Mouse (Mus musculus) MEL (cell line): ENCODE results near the gene Gsn. TPM values are rescaled to one million over a fixed set of nuclear protein-coding genes. Genes with fewer than 3 reads are reported as not detected.

Source experiments
- DNase-seq: peaks from one replicate; pipeline ENCODE4 v3.0.0; 2011; ENCODE audit warnings: low read depth, low spot score
- H3K27ac ChIP-seq: 2 replicates; pipeline ENCODE4 v1.5.1; 2012; ENCODE audit warnings: low read depth, mild to moderate bottlenecking, control low read depth, low read length, moderate library complexity; ENCODE audit not compliant: control insufficient read depth
- H3K27me3 ChIP-seq, 2 experiments: fragments of 150-350 bp in 1 of 2; sonication (generic) in 1 of 2; 2 replicates each; pipeline ENCODE4 v1.6.1; 2012; ENCODE audit warnings: low read length in 2 of 2, mild to moderate bottlenecking in 2 of 2, improper control_type of control experiment in 1 of 2, moderate library complexity in 1 of 2; ENCODE audit not compliant: insufficient read depth in 2 of 2, control insufficient read depth in 1 of 2
- H3K36me3 ChIP-seq, 2 experiments: 2 replicates each; pipeline ENCODE4 v1.6.1; 2012 to 2014; ENCODE audit warnings: low read length in 2 of 2, improper control_type of control experiment in 1 of 2, inconsistent platforms in 1 of 2, mild to moderate bottlenecking in 1 of 2; ENCODE audit not compliant: insufficient read depth in 2 of 2, control insufficient read depth in 1 of 2
- H3K4me1 ChIP-seq, 2 experiments: fragments of 150-350 bp in 1 of 2; sonication (generic) in 1 of 2; 2 replicates each; pipeline ENCODE4 v1.6.1; 2012; ENCODE audit warnings: low read length in 2 of 2, improper control_type of control experiment in 1 of 2, mild to moderate bottlenecking in 1 of 2; ENCODE audit not compliant: insufficient read depth in 2 of 2, control insufficient read depth in 1 of 2
- H3K4me3 ChIP-seq, 2 experiments: fragments of 150-350 bp in 1 of 2; sonication (generic) in 1 of 2; 2 replicates each; pipeline ENCODE4 v1.5.1; 2012; ENCODE audit warnings: low read depth in 2 of 2, low read length in 2 of 2, mild to moderate bottlenecking in 2 of 2, moderate library complexity in 2 of 2, control low read depth in 1 of 2, improper control_type of control experiment in 1 of 2; ENCODE audit not compliant: control insufficient read depth in 1 of 2, insufficient read depth in 1 of 2
- H3K79me2 ChIP-seq: 2 replicates; pipeline ENCODE4 v1.6.1; 2012; ENCODE audit warnings: mild to moderate bottlenecking, low read length, moderate library complexity; ENCODE audit not compliant: control insufficient read depth, poor library complexity, insufficient read depth
- H3K9ac ChIP-seq: 2 replicates; pipeline ENCODE4 v1.6.1; 2012; ENCODE audit warnings: low read depth, mild to moderate bottlenecking, control low read depth, low read length, moderate library complexity; ENCODE audit not compliant: control insufficient read depth, poor library complexity, severe bottlenecking
- H3K9me3 ChIP-seq: fragments of 150-350 bp; sonication (generic); replicated peaks from 2 replicates; pipeline ENCODE4 v1.6.1; 2012; ENCODE audit warnings: mild to moderate bottlenecking, low read length, improper control_type of control experiment, moderate library complexity; ENCODE audit not compliant: insufficient read depth
- CHD1 ChIP-seq: IDR thresholded peaks from 2 replicates; pipeline ENCODE4 v1.6.1; 2012; ENCODE audit warnings: low read depth, mild to moderate bottlenecking, inconsistent platforms, low read length, improper control_type of control experiment
- CHD2 ChIP-seq: IDR thresholded peaks from 2 replicates; pipeline ENCODE4 v1.6.1; 2011; ENCODE audit warnings: low read length, improper control_type of control experiment
- E2F4 ChIP-seq: IDR thresholded peaks from 2 replicates; pipeline ENCODE4 v1.6.1; 2011; ENCODE audit warnings: low read depth, low read length, improper control_type of control experiment, borderline replicate concordance
- ELF1 ChIP-seq: IDR thresholded peaks from 2 replicates; pipeline ENCODE4 v1.6.1; 2014; ENCODE audit warnings: low read depth, mild to moderate bottlenecking, inconsistent platforms, low read length, improper control_type of control experiment, moderate library complexity
- EP300 ChIP-seq, 2 experiments: IDR thresholded peaks; 2 replicates each; pipeline ENCODE4 v1.6.1; 2011; ENCODE audit warnings: improper control_type of control experiment in 2 of 2, low read length in 2 of 2, low read depth in 1 of 2, mild to moderate bottlenecking in 1 of 2
- ETS1 ChIP-seq: IDR thresholded peaks from 2 replicates; pipeline ENCODE4 v1.6.1; 2012; ENCODE audit warnings: low read depth, mild to moderate bottlenecking, inconsistent platforms, low read length, improper control_type of control experiment, moderate library complexity
- GATA1 ChIP-seq: IDR thresholded peaks from 2 replicates; pipeline ENCODE4 v1.6.1; 2011; ENCODE audit warnings: low read depth, low read length, improper control_type of control experiment
- HCFC1 ChIP-seq: IDR thresholded peaks from 2 replicates; pipeline ENCODE4 v1.6.1; 2012; ENCODE audit warnings: low read depth, mild to moderate bottlenecking, inconsistent platforms, low read length, improper control_type of control experiment, moderate library complexity
- KAT2A ChIP-seq: conservative IDR thresholded peaks from 2 replicates; pipeline ENCODE4 v1.6.1; 2012; ENCODE audit warnings: low read depth, low read length, improper control_type of control experiment, inconsistent platforms
- MAFK ChIP-seq: IDR thresholded peaks from 2 replicates; pipeline ENCODE4 v1.6.1; 2011; ENCODE audit warnings: low read depth, mild to moderate bottlenecking, low read length, improper control_type of control experiment, borderline replicate concordance
- MAX ChIP-seq: IDR thresholded peaks from 2 replicates; pipeline ENCODE4 v1.6.1; 2011; ENCODE audit warnings: low read length, improper control_type of control experiment
- MAZ ChIP-seq: IDR thresholded peaks from 2 replicates; pipeline ENCODE4 v1.6.1; 2012; ENCODE audit warnings: low read depth, mild to moderate bottlenecking, inconsistent platforms, low read length, improper control_type of control experiment
- MEF2A ChIP-seq: IDR thresholded peaks from 2 replicates; pipeline ENCODE4 v1.6.1; 2014; ENCODE audit warnings: low read depth, mild to moderate bottlenecking, inconsistent platforms, low read length, improper control_type of control experiment; ENCODE audit not compliant: poor library complexity, insufficient replicate concordance, severe bottlenecking; ENCODE audit errors: extremely low read depth
- NELFE ChIP-seq: IDR thresholded peaks from 2 replicates; pipeline ENCODE4 v1.6.1; 2011; ENCODE audit warnings: low read depth, low read length, improper control_type of control experiment
- NRF1 ChIP-seq: IDR thresholded peaks from 2 replicates; pipeline ENCODE4 v1.6.1; 2014; ENCODE audit warnings: low read depth, mild to moderate bottlenecking, inconsistent platforms, low read length, improper control_type of control experiment, moderate library complexity; ENCODE audit not compliant: poor library complexity, insufficient read depth, severe bottlenecking
- POLR2A ChIP-seq, 2 experiments: IDR thresholded peaks; 2 replicates each; pipeline ENCODE4 v1.6.1; 2011 to 2012; ENCODE audit warnings: low read length in 2 of 2, mild to moderate bottlenecking in 2 of 2, control low read depth in 1 of 2, improper control_type of control experiment in 1 of 2, low read depth in 1 of 2, moderate library complexity in 1 of 2; ENCODE audit not compliant: control insufficient read depth in 1 of 2, insufficient read depth in 1 of 2, poor library complexity in 1 of 2
- POLR2AphosphoS2 ChIP-seq: IDR thresholded peaks from 2 replicates; pipeline ENCODE4 v1.6.1; 2011; ENCODE audit warnings: low read length, improper control_type of control experiment
- RAD21 ChIP-seq: IDR thresholded peaks from 2 replicates; pipeline ENCODE4 v1.6.1; 2011; ENCODE audit warnings: mild to moderate bottlenecking, low read depth, low read length, improper control_type of control experiment
- RCOR1 ChIP-seq: IDR thresholded peaks from 2 replicates; pipeline ENCODE4 v1.6.1; 2012; ENCODE audit warnings: low read depth, mild to moderate bottlenecking, inconsistent platforms, low read length, improper control_type of control experiment
- SMC3 ChIP-seq: IDR thresholded peaks from 2 replicates; pipeline ENCODE4 v1.6.1; 2011; ENCODE audit warnings: low read depth, low read length, improper control_type of control experiment
- TAL1 ChIP-seq: IDR thresholded peaks from 2 replicates; pipeline ENCODE4 v1.6.1; 2012; ENCODE audit warnings: mild to moderate bottlenecking, inconsistent platforms, low read length, moderate library complexity, mixed read lengths
- TBP ChIP-seq: IDR thresholded peaks from 2 replicates; pipeline ENCODE4 v1.8.0; 2011; ENCODE audit warnings: low read depth, low read length, improper control_type of control experiment
- TCF12 ChIP-seq: IDR thresholded peaks from 2 replicates; pipeline ENCODE4 v1.6.1; 2014; ENCODE audit warnings: low read depth, mild to moderate bottlenecking, inconsistent platforms, low read length, improper control_type of control experiment, moderate library complexity
- USF2 ChIP-seq, 2 experiments: IDR thresholded peaks; 2 replicates each; pipeline ENCODE4 v1.6.1; 2011 to 2012; ENCODE audit warnings: improper control_type of control experiment in 2 of 2, low read length in 2 of 2, borderline replicate concordance in 1 of 2, inconsistent platforms in 1 of 2, low read depth in 1 of 2, mild to moderate bottlenecking in 1 of 2; ENCODE audit not compliant: insufficient read depth in 1 of 2
- ZC3H11A ChIP-seq: IDR thresholded peaks from 2 replicates; pipeline ENCODE4 v1.6.1; 2012; ENCODE audit warnings: low read depth, mild to moderate bottlenecking, inconsistent platforms, low read length, improper control_type of control experiment
- polyA plus RNA-seq, 2 experiments: library from polyadenylated mRNA; stranded (reverse) in 1 of 2; unstranded in 1 of 2; fragments of >175 nt in 1 of 2; fragments of >200 nt in 1 of 2; gene quantifications; 2 replicates each; pipeline versions ENCODE4 v1.2.1 to v1.2.4; 2012; ENCODE audit warnings: low replicate concordance in 2 of 2, low read depth in 1 of 2; ENCODE audit not compliant: insufficient read length in 2 of 2, insufficient read depth in 1 of 2, missing spikeins in 1 of 2
- total RNA-seq: library from RNA; depleted of rRNA; stranded (reverse); fragments of 300-350 nt; gene quantifications from 2 replicates; pipeline ENCODE4 v1.2.3, GENCODE M21; 2012

Gsn gene
- total and polyA plus RNA-seq, 3 experiments: 8.0 to 8.2 TPM; not detected in 1

- H3K36me3 ChIP-seq: no peaks in the 10 kb centered on the region
- TF ChIP-seq CHD1: no peak
- no peak for TF ChIP-seq SMC3
- TF ChIP-seq ELF1: no peak
- TF ChIP-seq GATA1: no peak
- TF ChIP-seq CHD2: no peak
- no peak for TF ChIP-seq TAL1
- no peak for TF ChIP-seq NRF1
- TF ChIP-seq TBP: no peak
- TF ChIP-seq POLR2AphosphoS2: no peak
- TF ChIP-seq HCFC1: no peak
- TF ChIP-seq NELFE: no peak
- TF ChIP-seq MAZ: no peak
- TF ChIP-seq POLR2A (IDR thresholded peaks at IDR 0.05; ENCODE audit: control insufficient read depth in 1 of 2, insufficient read depth in 1 of 2, low read depth in 1 of 2, low read length in 2 of 2, poor library complexity in 1 of 2): no peak
- peaks cover 3 to 8% of the 10 kb centered on the region in 2 experiments; a peak in 3 of 4 replicates for H3K27me3 ChIP-seq
- H3K9me3 ChIP-seq: no peaks in the 10 kb centered on the region
- H3K4me3 ChIP-seq: no peak overlapping the region
- no peak for DNase-seq
- H3K79me2 ChIP-seq: no peaks in the 10 kb centered on the region
- H3K4me1 ChIP-seq: no peaks in the 10 kb centered on the region
- no peak overlapping the region for H3K9ac ChIP-seq
- no peak overlapping the region for H3K27ac ChIP-seq
Measured at GRCm38 (mm10) chr2:35285209-35285608, 29.0 kb downstream of the Gsn start.

GRCm38 (mm10) chr2:35287017-35287620 is 30.9 kb downstream of the Gsn start:
- Histone ChIP-seq H3K36me3 (no peaks in the 10 kb centered on the region), H3K9ac (no peak overlapping the region), H3K9me3 (no peaks in the 10 kb centered on the region), H3K27ac (no peak overlapping the region), H3K27me3 (peaks cover 0 to 8% of the 10 kb centered on the region in 2 experiments; a peak in 2 of 4 replicates), H3K4me3 (no peak overlapping the region), H3K79me2 (no peaks in the 10 kb centered on the region), H3K4me1 (peaks cover 2% of the 10 kb centered on the region in 2 experiments; a peak in 3 of 4 replicates)
- no peak for DNase-seq
- TF ChIP-seq TCF12 (no peak), RCOR1 (no peak), ELF1 (no peak), USF2 (IDR thresholded peaks at IDR 0.05; ENCODE audit: borderline replicate concordance in 1 of 2, insufficient read depth in 1 of 2, low read depth in 1 of 2, low read length in 2 of 2) (no peak), RAD21 (no peak), MAX (no peak), EP300 (IDR thresholded peaks at IDR 0.05; ENCODE audit: low read depth in 1 of 2, low read length in 2 of 2) (no peak), ETS1 (no peak), MEF2A (no peak), POLR2A (IDR thresholded peaks at IDR 0.05; ENCODE audit: control insufficient read depth in 1 of 2, insufficient read depth in 1 of 2, low read depth in 1 of 2, low read length in 2 of 2, poor library complexity in 1 of 2) (no peak), MAFK (no peak), KAT2A (no peak), ZC3H11A (no peak), E2F4 (no peak)
